In the genomic region with DNA sequence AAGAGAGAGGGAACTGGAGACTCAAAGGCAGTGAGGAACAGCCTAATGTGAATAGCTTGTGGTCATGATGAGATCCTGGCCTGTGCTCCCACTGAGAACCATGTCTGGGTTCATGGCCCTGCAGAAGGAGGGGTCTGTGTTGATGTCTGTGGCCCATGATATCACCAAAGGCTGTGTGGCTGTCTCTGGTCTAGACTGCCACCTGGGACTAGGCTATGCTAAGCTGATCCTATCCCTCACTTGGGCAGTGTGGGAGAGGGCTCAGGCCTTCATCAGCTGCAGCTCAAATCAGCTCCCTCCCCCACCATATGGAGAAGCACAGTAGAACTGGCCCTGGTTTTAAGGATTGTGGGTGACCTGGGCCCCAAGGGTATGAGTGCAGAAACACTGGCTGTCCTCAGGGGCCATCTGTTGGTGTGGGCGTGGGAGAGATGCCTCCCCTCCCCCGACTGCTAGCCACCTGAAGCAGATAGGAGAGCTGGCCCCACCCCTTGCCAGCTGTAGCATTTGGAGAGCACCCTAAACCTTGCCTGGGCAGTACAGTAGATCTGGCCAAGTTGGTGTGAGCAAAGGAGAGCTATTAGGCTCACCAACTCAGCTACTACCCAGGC, we compare ENCODE assay signal across 14 mouse cellular contexts. TPM values are rescaled to one million over a fixed set of nuclear protein-coding genes. Genes with fewer than 3 reads are reported as not detected.
DNase-seq lines count a peak whose midpoint lies in the region; ATAC-seq and TF ChIP-seq lines count a peak whose summit lies in the region.
"Had no signal": no experiment of that assay in that cellular context is flagged by ENCODE, and none has a peak within 500 bp of the region (broad histone marks: within the 10 kb centered on the region; RNA-seq: fewer than 3 reads in every experiment).

No protein-coding gene starts in this region.

- no peak overlapping the region for H3K4me2 ChIP-seq in hindbrain, embryonic 12.5 days (replicated peaks)
- H3K4me2 ChIP-seq in hindbrain, postnatal 0 days (ENCODE audit: low read depth, low read length): no peak overlapping the region
- H3K4me2 ChIP-seq: forebrain, embryonic 13.5 days had no signal

- TF ChIP-seq CTCF in hindbrain, postnatal 0 days (IDR thresholded peaks at IDR 0.05; ENCODE audit: low read depth): no peak
- TF ChIP-seq CTCF in G1E (IDR thresholded peaks at IDR 0.05; ENCODE audit: low read depth, low read length): no peak

- no peak overlapping the region for H3K9ac ChIP-seq in hindbrain, embryonic 12.5 days
- no peak overlapping the region for H3K9ac ChIP-seq in hindbrain, postnatal 0 days (replicated peaks; ENCODE audit: low read length)
- H3K9ac ChIP-seq: forebrain, embryonic 13.5 days had no signal

- H3K27ac ChIP-seq in hindbrain, embryonic 12.5 days: no peak overlapping the region
- no peak overlapping the region for H3K27ac ChIP-seq in hindbrain, postnatal 0 days
- H3K27ac ChIP-seq: forebrain, embryonic 13.5 days had no signal

- H3K27me3 ChIP-seq in hindbrain, embryonic 12.5 days: no peaks in the 10 kb centered on the region
- no peaks in the 10 kb centered on the region for H3K27me3 ChIP-seq in hindbrain, postnatal 0 days (ENCODE audit: insufficient read depth, low read length)
- H3K27me3 ChIP-seq in G1E (ENCODE audit: insufficient read depth, low read length): no peaks in the 10 kb centered on the region
- no peaks in the 10 kb centered on the region for H3K27me3 ChIP-seq in erythroblast, embryonic 14.5 days (ENCODE audit: control insufficient read depth)
- H3K27me3 ChIP-seq: forebrain, embryonic 13.5 days had no signal

- WGBS in hindbrain, embryonic 12.5 days: 69% methylated on average over 2 of the region's 2 CpGs
- 66% methylated on average over 2 of the region's 2 CpGs for WGBS in hindbrain, postnatal 0 days

- H3K9me3 ChIP-seq in hindbrain, embryonic 12.5 days (replicated peaks): 0 out of 2 replicates have a peak, but pooled peaks cover 3% of the 10 kb centered on the region
- 0 out of 2 replicates have a peak, but pooled peaks cover 3% of the 10 kb centered on the region for H3K9me3 ChIP-seq in hindbrain, postnatal 0 days (ENCODE audit: low read length)
- no peaks in the 10 kb centered on the region for H3K9me3 ChIP-seq in G1E (replicated peaks)
- H3K9me3 ChIP-seq in erythroblast, embryonic 14.5 days (ENCODE audit: control insufficient read depth, low read length): peaks cover 2% of the 10 kb centered on the region; the same call in 1 of the 2 replicates
- H3K9me3 ChIP-seq: forebrain, embryonic 13.5 days had no signal

- H3K4me1 ChIP-seq in hindbrain, embryonic 12.5 days: no peaks in the 10 kb centered on the region
- H3K4me1 ChIP-seq in hindbrain, postnatal 0 days (ENCODE audit: insufficient read depth, low read length): no peaks in the 10 kb centered on the region
- H3K4me1 ChIP-seq in G1E (ENCODE audit: insufficient read depth, low read depth, low read length): peaks cover 78% of the 10 kb centered on the region
- H3K4me1 ChIP-seq in erythroblast, embryonic 14.5 days (ENCODE audit: control insufficient read depth): peaks cover 95% of the 10 kb centered on the region
- H3K4me1 ChIP-seq: forebrain, embryonic 13.5 days had no signal

- peak; percentile 48; the same call in 1 of the 2 replicates for ATAC-seq in hindbrain, embryonic 12.5 days (ENCODE audit: low FRiP score)
- ATAC-seq in hindbrain, postnatal 0 days: no peak
- peak; percentile 50 for ATAC-seq in G1E (ENCODE audit: extremely low read depth, insufficient number of reproducible peaks, low FRiP score, poor library complexity, severe bottlenecking)
- ATAC-seq in neutrophil, adult 5-6 weeks (ENCODE audit: extremely low read depth, insufficient number of reproducible peaks, low FRiP score, poor library complexity, severe bottlenecking): peak; percentile 15; the same call in 1 of the 2 replicates
- ATAC-seq: forebrain, embryonic 13.5 days had no signal

- DNase-seq in hindbrain, postnatal 0 days (ENCODE audit: low spot score): no peak
- no peak for DNase-seq in G1E (ENCODE audit: low spot score)
- no peak for DNase-seq in urinary bladder, postnatal 4 days (ENCODE audit: low spot score in 2 of 2)
- no peak for DNase-seq in cerebellum, adult 18-20 months
- no peak for DNase-seq in urinary bladder, adult 2 months (ENCODE audit: low spot score)
- DNase-seq: cerebellum, adult 8-10 months had no signal

- no peak overlapping the region for H3K4me3 ChIP-seq in hindbrain, embryonic 12.5 days
- no peak overlapping the region for H3K4me3 ChIP-seq in hindbrain, postnatal 0 days (ENCODE audit: low read length)
- H3K4me3 ChIP-seq in G1E (ENCODE audit: low read depth, low read length): peak overlapping the region; percentile 52; the same call in 1 of the 2 replicates
- H3K4me3 ChIP-seq in erythroblast, embryonic 14.5 days (replicated peaks): peak overlapping the region; percentile 36
- H3K4me3 ChIP-seq: forebrain, embryonic 13.5 days had no signal

- no peaks in the 10 kb centered on the region for H3K36me3 ChIP-seq in hindbrain, embryonic 12.5 days
- no peaks in the 10 kb centered on the region for H3K36me3 ChIP-seq in hindbrain, postnatal 0 days (ENCODE audit: insufficient read depth, low read length)
- H3K36me3 ChIP-seq in G1E (replicated peaks): no peaks in the 10 kb centered on the region
- H3K36me3 ChIP-seq in erythroblast, embryonic 14.5 days (ENCODE audit: control insufficient read depth): peaks cover 9% of the 10 kb centered on the region

RNA-seq across cellular contexts. Expression of a gene that starts 4.0 kb away (rescaled TPM):
- 0.46 TPM in 1 of 2 replicates, not detected in the other for polyA plus RNA-seq in hindbrain, embryonic 12.5 days (2016; fragmentation: Nextera tagmentation; extraction: Ambion mirVana)
- total RNA-seq in hindbrain, postnatal 0 days (2014; rRNA removed): 0.52 and 1.3 TPM in 2 replicates
- polyA plus RNA-seq in hindbrain, postnatal 0 days (2015; fragmentation: Nextera tagmentation; extraction: Ambion mirVana): 1.0 TPM in 2 replicates
- total RNA-seq in G1E (2014; fragmentation: Nextera tagmentation): 41.7 and 44.8 TPM in 2 replicates
- 44.9 and 45.1 TPM in 2 replicates for total RNA-seq in G1E (2017)
- polyA plus RNA-seq in G1E (2012): 1.4 and 1.5 TPM in 2 replicates
- 0.09 and 0.10 TPM in 2 replicates for polyA plus RNA-seq in erythroblast, embryonic 14.5 days (2012)
- total RNA-seq in neutrophil, adult 5-6 weeks (2017): 227 and 232 TPM in 2 replicates
- polyA plus RNA-seq in urinary bladder, adult 2 months (2012; rRNA removed): 7.1 and 8.3 TPM in 2 replicates
- total RNA-seq: left cerebral cortex, postnatal 14 days had no signal
- polyA plus RNA-seq: forebrain, embryonic 13.5 days had no signal

RNA-seq across cellular contexts. Expression of a gene that starts 13.5 kb away (rescaled TPM):
- polyA plus RNA-seq in hindbrain, embryonic 12.5 days (2016; fragmentation: Nextera tagmentation; extraction: Ambion mirVana): not detected in 2 replicates
- total RNA-seq in hindbrain, postnatal 0 days (2014; rRNA removed): not detected in 2 replicates
- not detected in 2 replicates for polyA plus RNA-seq in hindbrain, postnatal 0 days (2015; fragmentation: Nextera tagmentation; extraction: Ambion mirVana)
- not detected in 2 replicates for total RNA-seq in G1E (2014; fragmentation: Nextera tagmentation)
- total RNA-seq in G1E (2017): 0.11 TPM in 1 of 2 replicates, not detected in the other
- not detected in 2 replicates for polyA plus RNA-seq in G1E (2012)
- polyA plus RNA-seq in erythroblast, embryonic 14.5 days (2012): not detected in 2 replicates
- not detected in 2 replicates for total RNA-seq in neutrophil, adult 5-6 weeks (2017)
- polyA plus RNA-seq in urinary bladder, adult 2 months (2012; rRNA removed): 0.04 and 0.06 TPM in 2 replicates
- total RNA-seq: adrenal gland, adult 18-20 months; heart, adult 8-10 months; left cerebral cortex, postnatal 14 days had no signal
- polyA plus RNA-seq: forebrain, embryonic 13.5 days; large intestine, adult 2 months had no signal

RNA-seq across cellular contexts. Expression of a gene that starts 18.8 kb away (rescaled TPM):
- 0.72 TPM in 1 of 2 replicates, not detected in the other for polyA plus RNA-seq in hindbrain, embryonic 12.5 days (2016; fragmentation: Nextera tagmentation; extraction: Ambion mirVana)
- total RNA-seq in hindbrain, postnatal 0 days (2014; rRNA removed): 0.16 and 0.18 TPM in 2 replicates
- 1.6 and 2.4 TPM in 2 replicates for polyA plus RNA-seq in hindbrain, postnatal 0 days (2015; fragmentation: Nextera tagmentation; extraction: Ambion mirVana)
- total RNA-seq in G1E (2014; fragmentation: Nextera tagmentation) (not detected in 2 replicates), G1E (2017) (0.17 and 0.22 TPM in 2 replicates)
- not detected in 2 replicates for polyA plus RNA-seq in G1E (2012)
- not detected in 2 replicates for polyA plus RNA-seq in erythroblast, embryonic 14.5 days (2012)
- total RNA-seq in neutrophil, adult 5-6 weeks (2017): not detected in 2 replicates
- polyA plus RNA-seq in urinary bladder, adult 2 months (2012; rRNA removed): 0.30 and 0.40 TPM in 2 replicates
- total RNA-seq: adrenal gland, adult 18-20 months had no signal
- polyA plus RNA-seq: forebrain, embryonic 13.5 days had no signal

RNA-seq across cellular contexts. Expression of a gene that starts 34.3 kb away (rescaled TPM):
- polyA plus RNA-seq in hindbrain, embryonic 12.5 days (2016; fragmentation: Nextera tagmentation; extraction: Ambion mirVana): not detected in 2 replicates
- not detected in 2 replicates for total RNA-seq in hindbrain, postnatal 0 days (2014; rRNA removed)
- not detected in 2 replicates for polyA plus RNA-seq in hindbrain, postnatal 0 days (2015; fragmentation: Nextera tagmentation; extraction: Ambion mirVana)
- total RNA-seq in G1E (2014; fragmentation: Nextera tagmentation) (not detected in 2 replicates), G1E (2017) (0.23 TPM in 1 of 2 replicates, not detected in the other)
- polyA plus RNA-seq in G1E (2012): not detected in 2 replicates
- not detected in 2 replicates for polyA plus RNA-seq in erythroblast, embryonic 14.5 days (2012)
- total RNA-seq in neutrophil, adult 5-6 weeks (2017): not detected in 2 replicates
- not detected in 2 replicates for polyA plus RNA-seq in urinary bladder, adult 2 months (2012; rRNA removed)
- total RNA-seq: adrenal gland, adult 18-20 months; heart, adult 8-10 months; left cerebral cortex, postnatal 14 days had no signal
- polyA plus RNA-seq: forebrain, embryonic 13.5 days; large intestine, adult 2 months had no signal

RNA-seq across cellular contexts. Expression of a gene that starts 36.8 kb away (rescaled TPM):
- polyA plus RNA-seq in hindbrain, embryonic 12.5 days (2016; fragmentation: Nextera tagmentation; extraction: Ambion mirVana): 3.7 and 4.4 TPM in 2 replicates
- total RNA-seq in hindbrain, postnatal 0 days (2014; rRNA removed): 0.18 and 1.9 TPM in 2 replicates
- 2.9 and 3.9 TPM in 2 replicates for polyA plus RNA-seq in hindbrain, postnatal 0 days (2015; fragmentation: Nextera tagmentation; extraction: Ambion mirVana)
- 1.6 TPM in 1 of 2 replicates, not detected in the other for total RNA-seq in G1E (2014; fragmentation: Nextera tagmentation)
- total RNA-seq in G1E (2017): 0.16 TPM in 1 of 2 replicates, not detected in the other
- polyA plus RNA-seq in G1E (2012): not detected in 2 replicates
- polyA plus RNA-seq in erythroblast, embryonic 14.5 days (2012): not detected in 2 replicates
- total RNA-seq in neutrophil, adult 5-6 weeks (2017): 2.2 and 2.3 TPM in 2 replicates
- 60.1 and 64.0 TPM in 2 replicates for polyA plus RNA-seq in urinary bladder, adult 2 months (2012; rRNA removed)

Comparison
In these comparisons a context has a peak if more than half of its experiments do, and no peak if none do; other contexts are left out.
1. H3K4me3 ChIP-seq: peak in G1E (single experiment) and erythroblast, embryonic 14.5 days (single experiment); none in hindbrain, embryonic 12.5 days (single experiment) and hindbrain, postnatal 0 days (single experiment).